Mouse (Mus musculus): ENCODE results near the gene Dedd. TPM values are rescaled to one million over a fixed set of nuclear protein-coding genes. Genes with fewer than 3 reads are reported as not detected.

Gene Dedd
- total RNA-seq (2014; rRNA removed) (22.5 and 31.1 TPM in 2 replicates), polyA plus RNA-seq (2015; fragmentation: Nextera tagmentation; extraction: Ambion mirVana) (42.2 and 44.6 TPM in 2 replicates)

DNA sequence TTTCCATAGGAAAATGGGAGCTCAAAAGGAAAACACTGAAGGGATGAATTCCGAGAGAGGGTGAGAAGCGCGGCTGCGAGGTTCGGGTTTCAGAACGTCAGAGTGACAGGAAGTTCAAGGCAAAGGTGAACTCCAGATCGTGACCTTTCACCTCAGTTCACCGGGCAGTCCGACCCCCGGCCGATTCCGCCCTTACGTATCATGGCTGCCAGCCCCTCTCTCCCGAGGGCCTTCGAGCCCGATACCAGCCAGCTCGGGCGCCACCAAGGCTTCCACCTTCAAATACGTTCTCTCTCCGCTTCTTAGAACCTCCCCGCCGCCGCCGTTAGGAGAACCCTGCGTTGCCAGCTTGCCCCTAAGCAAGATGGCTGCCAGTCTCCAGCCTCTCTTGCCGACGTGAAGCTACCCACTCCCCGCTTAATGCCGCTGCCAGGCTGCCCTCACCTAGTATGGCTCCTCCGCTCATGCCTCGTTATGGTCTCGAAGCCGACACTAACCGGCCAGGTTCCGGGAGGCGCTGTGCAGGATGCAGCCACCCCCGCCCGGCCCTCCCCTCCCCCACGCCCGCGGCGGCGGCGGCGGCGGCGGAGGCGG lies at the start of gene Dedd:
TSS of gene Dedd (plus strand) at position 307 of the 594 bp plus-strand sequence.
- under 1% methylated on average over 48 of the region's 48 CpGs for WGBS
- H3K27me3 ChIP-seq (ENCODE audit: insufficient read depth, low read length): no peaks in the 10 kb centered on the region
- H3K4me1 ChIP-seq (ENCODE audit: insufficient read depth): peaks cover 23% of the 10 kb centered on the region
- H3K36me3 ChIP-seq (ENCODE audit: insufficient read depth): no peaks in the 10 kb centered on the region; the same call in none of the 2 replicates
- H3K4me2 ChIP-seq (ENCODE audit: low read depth): peak within 1 kb of the TSS; percentile 74
- H3K9ac ChIP-seq: peak within 1 kb of the TSS; percentile 98
- H3K4me3 ChIP-seq (ENCODE audit: low read depth, low read length): peak within 1 kb of the TSS; percentile 98
- DNase-seq (peak; percentile 97), ATAC-seq (peak; percentile 97)
- H3K9me3 ChIP-seq (ENCODE audit: low read length): no peaks in the 10 kb centered on the region
- peak within 1 kb of the TSS; percentile 99 for H3K27ac ChIP-seq (ENCODE audit: low read depth, low read length)
- peak; percentile 45 for TF ChIP-seq CTCF (IDR thresholded peaks at IDR 0.05; ENCODE audit: low read depth)

DNA sequence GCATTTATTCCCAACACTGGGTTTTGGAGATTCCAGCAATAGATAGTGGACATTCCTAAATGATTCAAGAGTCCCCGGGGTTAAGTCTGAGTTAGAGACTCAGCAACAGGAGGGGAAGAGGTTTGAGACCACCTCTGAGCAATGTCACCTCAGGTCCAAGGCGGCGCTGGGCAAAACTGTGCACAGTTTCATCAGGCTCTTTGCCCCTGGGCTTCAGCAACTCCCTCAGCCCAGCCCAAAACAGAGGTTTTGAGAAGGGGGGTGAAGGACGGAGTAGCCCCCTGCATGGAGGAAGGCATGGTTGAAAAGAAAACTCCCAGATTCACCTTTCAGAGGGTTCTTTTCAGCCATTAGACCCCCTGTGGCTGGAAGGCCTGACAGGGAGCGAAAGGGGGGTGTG lies 49.2 kb upstream of the Dedd start:
- no peak for TF ChIP-seq CTCF (IDR thresholded peaks at IDR 0.05; ENCODE audit: low read depth)
- Histone ChIP-seq H3K36me3 (ENCODE audit: insufficient read depth) (peaks cover 48% of the 10 kb centered on the region), H3K4me3 (ENCODE audit: low read depth, low read length) (no peak overlapping the region), H3K9ac (peak overlapping the region; percentile 56; the same call in 1 of the 2 replicates), H3K27me3 (ENCODE audit: insufficient read depth, low read length) (no peaks in the 10 kb centered on the region), H3K9me3 (ENCODE audit: low read length) (no peaks in the 10 kb centered on the region), H3K4me2 (ENCODE audit: low read depth) (peak overlapping the region; percentile 90), H3K4me1 (ENCODE audit: insufficient read depth) (peaks cover 10% of the 10 kb centered on the region), H3K27ac (ENCODE audit: low read depth, low read length) (no peak overlapping the region)
- ATAC-seq: no peak
- no peak for DNase-seq
- WGBS: 61% methylated on average over 5 of the region's 5 CpGs

DNA sequence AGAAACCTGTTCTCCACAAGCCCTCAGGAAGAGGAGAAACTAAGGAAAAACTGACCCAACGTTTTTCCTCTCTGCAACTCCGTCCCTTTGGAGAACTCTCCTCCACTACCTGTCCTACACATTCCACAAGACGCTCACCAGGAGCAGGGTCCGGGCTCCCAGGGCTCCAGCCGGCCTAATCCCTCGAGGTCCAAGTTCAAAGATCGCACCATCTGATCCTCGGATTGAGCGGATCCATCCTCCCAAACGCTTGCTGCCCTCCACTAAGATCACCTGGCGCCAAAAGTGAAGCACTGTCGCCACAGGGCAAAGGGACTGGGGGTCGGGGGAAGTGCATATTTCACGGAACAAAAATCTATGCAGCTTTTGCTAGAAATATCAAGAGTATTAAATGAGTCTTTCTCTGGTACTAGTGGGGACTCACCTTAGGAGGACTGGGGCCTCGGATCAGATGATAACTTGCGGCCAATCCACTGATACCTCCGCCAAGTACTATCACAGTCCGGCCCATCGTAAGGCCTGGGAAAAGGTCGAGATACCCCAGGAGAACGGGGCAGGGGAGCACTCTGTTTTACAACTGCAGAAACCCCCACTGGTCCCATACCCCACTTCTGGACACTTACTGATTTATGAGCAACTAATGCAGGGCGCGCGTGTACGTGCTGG lies 48.6 kb upstream of the Dedd start:
- Histone ChIP-seq H3K9ac (peak overlapping the region; percentile 56), H3K27ac (ENCODE audit: low read depth, low read length) (no peak overlapping the region), H3K4me1 (ENCODE audit: insufficient read depth) (peaks cover 10% of the 10 kb centered on the region), H3K36me3 (ENCODE audit: insufficient read depth) (peaks cover 46% of the 10 kb centered on the region), H3K27me3 (ENCODE audit: insufficient read depth, low read length) (no peaks in the 10 kb centered on the region), H3K9me3 (ENCODE audit: low read length) (no peaks in the 10 kb centered on the region), H3K4me3 (ENCODE audit: low read depth, low read length) (peak overlapping the region; percentile 60), H3K4me2 (ENCODE audit: low read depth) (peak overlapping the region; percentile 90)
- 2% methylated on average over 25 of the region's 25 CpGs for WGBS
- DNase-seq (no peak), ATAC-seq (no peak)
- TF ChIP-seq CTCF (IDR thresholded peaks at IDR 0.05; ENCODE audit: low read depth): no peak

DNA sequence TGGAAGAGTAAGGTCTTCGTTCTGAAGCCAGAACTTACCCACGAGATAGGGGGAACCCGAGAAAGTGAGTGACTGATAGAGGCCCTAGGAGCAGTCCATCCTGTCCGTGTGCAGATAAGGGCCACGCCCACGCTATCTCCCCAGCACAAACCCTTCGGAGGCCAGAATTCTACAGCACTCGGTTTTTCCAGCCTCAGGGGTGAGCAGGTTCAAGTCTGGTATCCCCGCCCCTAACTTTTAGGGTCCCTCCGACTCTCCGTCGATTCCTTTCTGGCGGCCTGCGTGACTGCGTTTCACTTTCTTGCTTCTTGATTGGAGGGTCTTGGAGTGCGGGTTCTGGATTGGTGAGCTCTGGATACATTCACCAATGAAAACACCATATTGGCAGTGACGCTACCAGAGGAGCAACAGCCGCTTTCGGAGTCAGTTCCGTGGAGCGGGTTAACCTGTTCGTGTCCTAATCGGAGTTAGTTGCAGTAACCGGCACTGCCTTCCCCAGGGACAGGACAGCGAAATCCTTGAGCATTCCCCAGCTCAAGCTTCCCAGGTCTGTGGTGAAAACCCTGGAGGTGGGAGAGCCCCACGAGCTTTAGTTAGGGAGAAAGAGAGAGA lies 47.9 kb upstream of the Dedd start, which contains the start of gene Ppox:
TSS of gene Ppox (minus strand) at position 271 of the 612 bp plus-strand sequence.
- H3K27me3 ChIP-seq (ENCODE audit: insufficient read depth, low read length): no peaks in the 10 kb centered on the region
- DNase-seq (peak; percentile 96), ATAC-seq (peak; percentile 99)
- WGBS: under 1% methylated on average over 26 of the region's 26 CpGs
- H3K9me3 ChIP-seq (ENCODE audit: low read length): no peaks in the 10 kb centered on the region
- H3K36me3 ChIP-seq (ENCODE audit: insufficient read depth): peaks cover 46% of the 10 kb centered on the region
- H3K4me2 ChIP-seq (ENCODE audit: low read depth): peak within 1 kb of the TSS; percentile 90
- H3K27ac ChIP-seq (ENCODE audit: low read depth, low read length): peak within 1 kb of the TSS; percentile 73
- peak within 1 kb of the TSS; percentile 60 for H3K4me3 ChIP-seq (ENCODE audit: low read depth, low read length)
- peak within 1 kb of the TSS; percentile 56 for H3K9ac ChIP-seq
- TF ChIP-seq CTCF (IDR thresholded peaks at IDR 0.05; ENCODE audit: low read depth): no peak
- H3K4me1 ChIP-seq (ENCODE audit: insufficient read depth): peaks cover 10% of the 10 kb centered on the region

GRCm38 (mm10) chr1:171281528-171281923 lies 47.4 kb upstream of the Dedd start:
- DNase-seq (peak; percentile 68), ATAC-seq (peak; percentile 38)
- peak overlapping the region; percentile 73 for H3K27ac ChIP-seq (ENCODE audit: low read depth, low read length)
- H3K27me3 ChIP-seq (ENCODE audit: insufficient read depth, low read length): no peaks in the 10 kb centered on the region
- H3K9ac ChIP-seq: peak overlapping the region; percentile 42; the same call in 1 of the 2 replicates
- 1% methylated on average over 10 of the region's 10 CpGs for WGBS
- H3K4me2 ChIP-seq (ENCODE audit: low read depth): peak overlapping the region; percentile 90
- peak overlapping the region; percentile 60 for H3K4me3 ChIP-seq (ENCODE audit: low read depth, low read length)
- no peaks in the 10 kb centered on the region for H3K9me3 ChIP-seq (ENCODE audit: low read length)
- peak; percentile 63 for TF ChIP-seq CTCF (IDR thresholded peaks at IDR 0.05; ENCODE audit: low read depth)
- peaks cover 10% of the 10 kb centered on the region for H3K4me1 ChIP-seq (ENCODE audit: insufficient read depth)
- H3K36me3 ChIP-seq (ENCODE audit: insufficient read depth): peaks cover 45% of the 10 kb centered on the region

DNA sequence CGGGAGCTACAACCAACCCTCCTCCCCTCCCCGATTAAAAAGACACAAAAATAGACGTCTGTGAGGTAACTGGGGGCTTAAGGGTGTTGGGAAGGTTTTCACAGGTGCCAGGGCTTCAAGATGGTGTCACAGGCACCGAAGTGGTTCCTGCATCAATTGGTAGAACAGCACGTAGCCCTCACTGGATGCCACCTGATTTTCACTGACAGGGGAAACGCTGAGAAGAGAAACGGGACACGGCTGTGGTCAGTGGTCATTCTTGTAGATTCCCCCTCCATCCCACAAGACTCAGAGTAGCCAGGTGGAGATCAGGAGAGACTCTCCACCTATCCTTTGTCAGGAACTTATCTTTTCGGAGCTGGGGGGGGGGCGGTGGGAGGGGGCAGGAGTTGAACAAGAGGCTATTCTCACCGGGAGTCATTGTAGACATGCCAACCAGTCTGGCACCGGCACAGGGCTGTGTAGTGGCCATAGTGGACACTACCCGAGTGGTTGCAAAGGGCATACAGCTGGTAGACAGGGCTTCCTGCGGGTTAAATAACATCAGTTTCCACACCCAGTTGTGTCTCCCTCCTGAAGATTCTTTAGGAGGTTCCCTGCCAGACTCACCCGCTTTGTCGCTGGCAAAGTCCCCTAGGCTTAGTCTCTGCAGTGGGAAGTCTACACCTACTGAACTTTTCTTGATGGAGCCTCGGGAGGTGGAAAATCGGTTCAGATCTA lies 46.7 kb upstream of the Dedd start:
- DNase-seq: no peak

More for the DNA sequence above, 46.7 kb upstream of the Dedd start:
- H3K27me3 ChIP-seq (ENCODE audit: insufficient read depth, low read length): no peaks in the 10 kb centered on the region
- 81% methylated on average over 18 of the region's 18 CpGs for WGBS
- H3K27ac ChIP-seq (ENCODE audit: low read depth, low read length): no peak overlapping the region
- H3K4me2 ChIP-seq (ENCODE audit: low read depth): no peak overlapping the region
- TF ChIP-seq CTCF (IDR thresholded peaks at IDR 0.05; ENCODE audit: low read depth): no peak
- H3K4me1 ChIP-seq (ENCODE audit: insufficient read depth): peaks cover 15% of the 10 kb centered on the region
- no peak overlapping the region for H3K9ac ChIP-seq
- H3K9me3 ChIP-seq (ENCODE audit: low read length): no peaks in the 10 kb centered on the region
- no peak for ATAC-seq
- H3K4me3 ChIP-seq (ENCODE audit: low read depth, low read length): no peak overlapping the region
- peaks cover 38% of the 10 kb centered on the region for H3K36me3 ChIP-seq (ENCODE audit: insufficient read depth)
